Mouse (Mus musculus) heart, postnatal 0 days (tissue): ENCODE results near the gene Stat5a. TPM values are rescaled to one million over a fixed set of nuclear protein-coding genes. Genes with fewer than 3 reads are reported as not detected.

Source experiments
- ATAC-seq: fragments of 200-750 bp; cut with Nextera tagmentation; 2 replicates; pipeline ENCODE4 v1.8.0; 2017; ENCODE audit warnings: low read depth, moderate number of reproducible peaks, moderate library complexity; ENCODE audit not compliant: insufficient read depth
- DNase-seq: peaks from one replicate; pipeline ENCODE4 v3.0.0-alpha.2; 2016; ENCODE audit warnings: low spot score
- H3K27ac ChIP-seq: fragments of 300-500 bp; sonication (generic); 2 replicates; pipeline ENCODE4 v1.5.1; 2014; ENCODE audit warnings: low read depth, mild to moderate bottlenecking
- H3K27me3 ChIP-seq: fragments of 300-500 bp; sonication (generic); 2 replicates; pipeline ENCODE4 v1.6.1; 2014; ENCODE audit warnings: low read length, mixed read lengths; ENCODE audit not compliant: control insufficient read depth, insufficient read depth
- H3K36me3 ChIP-seq: fragments of 300-500 bp; sonication (generic); replicated peaks from 2 replicates; pipeline ENCODE4 v1.6.1; 2014; ENCODE audit warnings: low read length, mixed read lengths; ENCODE audit not compliant: control insufficient read depth, insufficient read depth
- H3K4me1 ChIP-seq: fragments of 300-500 bp; sonication (generic); 2 replicates; pipeline ENCODE4 v1.6.1; 2014; ENCODE audit warnings: antibody characterized with exemption; ENCODE audit not compliant: control insufficient read depth, insufficient read depth
- H3K4me2 ChIP-seq: fragments of 300-500 bp; sonication (generic); 2 replicates; pipeline ENCODE4 v1.6.1; 2014; ENCODE audit warnings: low read depth, mild to moderate bottlenecking, low read length, moderate library complexity
- H3K4me3 ChIP-seq: fragments of 300-500 bp; sonication (generic); 2 replicates; pipeline ENCODE4 v1.5.1; 2014; ENCODE audit warnings: low read depth, low read length
- H3K9ac ChIP-seq: fragments of 300-500 bp; sonication (generic); replicated peaks from 2 replicates; pipeline ENCODE4 v1.6.1; 2014; ENCODE audit warnings: low read depth, low read length, mixed read lengths
- H3K9me3 ChIP-seq: fragments of 300-500 bp; sonication (generic); replicated peaks from 2 replicates; pipeline ENCODE4 v1.6.1; 2016; ENCODE audit warnings: low read length; ENCODE audit not compliant: control insufficient read depth
- CTCF ChIP-seq: IDR thresholded peaks from 2 replicates; pipeline ENCODE4 v1.5.1; 2016; ENCODE audit warnings: antibody characterized with exemption, control low read depth, low read depth
- EP300 ChIP-seq: IDR thresholded peaks from 2 replicates; pipeline ENCODE4 v1.6.1; 2016; ENCODE audit warnings: antibody characterized with exemption, low read depth
- WGBS: fragments of 180-500 bp; shearing (Covaris S2); extraction: QIAGEN DNeasy Blood & Tissue Kit; methylation state at CpG from one replicate; pipeline ENCODE4 v1.1.7; 2014; 5-methylcytosine and 5-hydroxymethylcytosine counted together
- polyA plus RNA-seq: library from polyadenylated mRNA; unstranded; fragments of >200 nt; fragmentation: Nextera tagmentation; extraction: Ambion mirVana; gene quantifications from 2 replicates; pipeline ENCODE4 v1.2.1, GENCODE M21; 2015
- total RNA-seq: library from RNA; depleted of rRNA; stranded (reverse); fragments of >200 nt; gene quantifications from 2 replicates; pipeline ENCODE4 v1.2.3, GENCODE M21; 2014; ENCODE audit warnings: low replicate concordance

Gene Stat5a
- total and polyA plus RNA-seq, 2 experiments from 2014 or later = 11.7 to 12.6 TPM

- no peak overlapping the region for H3K27ac ChIP-seq
- H3K9ac ChIP-seq = no peak overlapping the region
- peaks cover 15% of the 10 kb centered on the region for H3K4me1 ChIP-seq
Measured at GRCm38 (mm10) chr11:100816801-100817200, 42.4 kb upstream of the Stat5a start.

GRCm38 (mm10) chr11:100817311-100817710 lies 41.8 kb upstream of the Stat5a start:
- Histone ChIP-seq H3K4me3 (no peak overlapping the region), H3K9ac (no peak overlapping the region), H3K9me3 (no peaks in the 10 kb centered on the region), H3K4me1 (peaks cover 19% of the 10 kb centered on the region), H3K27ac (no peak overlapping the region), H3K36me3 (no peaks in the 10 kb centered on the region), H3K27me3 (no peaks in the 10 kb centered on the region), H3K4me2 (no peak overlapping the region)
- WGBS = 78% methylated on average over 9 of the region's 9 CpGs
- no peak for ATAC-seq
- no peak for DNase-seq
- TF ChIP-seq CTCF (no peak), EP300 (no peak)

More at GRCm38 (mm10) chr11:100816801-100817200, 42.4 kb upstream of the Stat5a start:
- H3K4me3 ChIP-seq = no peak overlapping the region
- no peak for TF ChIP-seq EP300
- TF ChIP-seq CTCF = no peak
- H3K9me3 ChIP-seq = no peaks in the 10 kb centered on the region
- DNase-seq (no peak), ATAC-seq (no peak)
- H3K36me3 ChIP-seq = no peaks in the 10 kb centered on the region
- H3K27me3 ChIP-seq = no peaks in the 10 kb centered on the region
- WGBS = 52% methylated on average over 4 of the region's 4 CpGs
- H3K4me2 ChIP-seq = no peak overlapping the region

- WGBS = 87% methylated on average over 15 of the region's 15 CpGs
- DNase-seq (no peak), ATAC-seq (no peak)
- H3K4me1 ChIP-seq = peaks cover 21% of the 10 kb centered on the region
- no peak overlapping the region for H3K4me2 ChIP-seq
- no peak overlapping the region for H3K4me3 ChIP-seq
- H3K27me3 ChIP-seq = no peaks in the 10 kb centered on the region
- H3K27ac ChIP-seq = no peak overlapping the region
- H3K9ac ChIP-seq = no peak overlapping the region
- no peaks in the 10 kb centered on the region for H3K36me3 ChIP-seq
- no peak for TF ChIP-seq CTCF
- no peak for TF ChIP-seq EP300
- H3K9me3 ChIP-seq = no peaks in the 10 kb centered on the region
Measured at GRCm38 (mm10) chr11:100818359-100819012, 40.7 kb upstream of the Stat5a start.

GRCm38 (mm10) chr11:100819048-100819447 lies 40.1 kb upstream of the Stat5a start:
- Histone ChIP-seq H3K27ac (no peak overlapping the region), H3K4me3 (no peak overlapping the region), H3K9ac (no peak overlapping the region), H3K9me3 (no peaks in the 10 kb centered on the region), H3K4me2 (no peak overlapping the region), H3K4me1 (peaks cover 25% of the 10 kb centered on the region), H3K27me3 (no peaks in the 10 kb centered on the region), H3K36me3 (no peaks in the 10 kb centered on the region)
- ATAC-seq = no peak
- WGBS = 79% methylated on average over 8 of the region's 8 CpGs
- no peak for TF ChIP-seq EP300
- TF ChIP-seq CTCF = no peak
- DNase-seq = no peak

- WGBS = 39% methylated on average over 16 of the region's 16 CpGs
- Histone ChIP-seq H3K27me3 (no peaks in the 10 kb centered on the region), H3K4me2 (no peak overlapping the region), H3K36me3 (no peaks in the 10 kb centered on the region), H3K9ac (no peak overlapping the region), H3K9me3 (no peaks in the 10 kb centered on the region), H3K4me3 (no peak overlapping the region), H3K27ac (no peak overlapping the region), H3K4me1 (peaks cover 29% of the 10 kb centered on the region)
- TF ChIP-seq EP300 (no peak), CTCF (no peak)
- ATAC-seq (no peak; the same call in 1 of the 2 replicates), DNase-seq (no peak)
Measured at GRCm38 (mm10) chr11:100819626-100820025, 39.5 kb upstream of the Stat5a start.

GRCm38 (mm10) chr11:100820047-100820446 lies 39.1 kb upstream of the Stat5a start:
- H3K4me1 ChIP-seq = peaks cover 29% of the 10 kb centered on the region
- no peaks in the 10 kb centered on the region for H3K36me3 ChIP-seq
- H3K9me3 ChIP-seq = no peaks in the 10 kb centered on the region
- H3K4me2 ChIP-seq = no peak overlapping the region
- H3K27me3 ChIP-seq = no peaks in the 10 kb centered on the region
- H3K27ac ChIP-seq = no peak overlapping the region
- TF ChIP-seq EP300 (no peak), CTCF (no peak)
- 86% methylated on average over 8 of the region's 8 CpGs for WGBS
- H3K4me3 ChIP-seq = no peak overlapping the region
- H3K9ac ChIP-seq = no peak overlapping the region
- DNase-seq (no peak), ATAC-seq (no peak)
